Mouse (Mus musculus) embryo, embryonic 9.5 days (tissue): Measurements from ENCODE around the gene Slc17a8.
"Not testable (repeated sequence)": the region's sequence is repeated elsewhere in the genome, so short reads cannot be mapped to it uniquely, and the experiment has no call there.

Experiments used
- DNase-seq: peaks from one replicate; pipeline ENCODE4 v3.0.0-alpha.2; 2017; ENCODE audit errors: extremely low spot score

Slc17a8 gene

GRCm38 (mm10) chr10:89589877-89590276 lies 31.2 kb downstream of the Slc17a8 start:
- no peak for DNase-seq

GRCm38 (mm10) chr10:89588708-89589107 lies 32.3 kb downstream of the Slc17a8 start:
- no peak for DNase-seq

- no peak for DNase-seq
Measured at GRCm38 (mm10) chr10:89584709-89585108, 36.3 kb downstream of the Slc17a8 start.

GRCm38 (mm10) chr10:89578801-89579200 lies 42.3 kb downstream of the Slc17a8 start:
- no peak for DNase-seq

GRCm38 (mm10) chr10:89577666-89578065 lies 43.4 kb downstream of the Slc17a8 start:
- no peak for DNase-seq

- no peak for DNase-seq
Measured at GRCm38 (mm10) chr10:89573421-89573820, 47.6 kb downstream of the Slc17a8 start.

GRCm38 (mm10) chr10:89572946-89573345 lies 48.1 kb downstream of the Slc17a8 start:
- no peak for DNase-seq

GRCm38 (mm10) chr10:89567391-89567790 lies 53.7 kb downstream of the Slc17a8 start:
- no peak for DNase-seq

- no peak for DNase-seq
Measured at GRCm38 (mm10) chr10:89565301-89566022, 55.6 kb downstream of the Slc17a8 start.

GRCm38 (mm10) chr10:89562113-89562512 lies 58.9 kb downstream of the Slc17a8 start:
- no peak for DNase-seq

- no peak for DNase-seq
Measured at GRCm38 (mm10) chr10:89559351-89559750, 61.7 kb downstream of the Slc17a8 start.

GRCm38 (mm10) chr10:89554885-89555284 lies 66.2 kb downstream of the Slc17a8 start:
- not testable (repeated sequence) for DNase-seq

GRCm38 (mm10) chr10:89553855-89554254 lies 67.2 kb downstream of the Slc17a8 start:
- DNase-seq: not testable (repeated sequence)

- no peak for DNase-seq
Measured at GRCm38 (mm10) chr10:89553015-89553414, 68.0 kb downstream of the Slc17a8 start.

GRCm38 (mm10) chr10:89551657-89552056 lies 69.4 kb downstream of the Slc17a8 start:
- no peak for DNase-seq

GRCm38 (mm10) chr10:89548028-89548427 lies 73.0 kb downstream of the Slc17a8 start:
- DNase-seq: no peak

GRCm38 (mm10) chr10:89546989-89547388 lies 74.1 kb downstream of the Slc17a8 start:
- DNase-seq: no peak

GRCm38 (mm10) chr10:89543867-89544266 lies 77.2 kb downstream of the Slc17a8 start:
- no peak for DNase-seq

- no peak for DNase-seq
Measured at GRCm38 (mm10) chr10:89542321-89542720, 78.7 kb downstream of the Slc17a8 start.

GRCm38 (mm10) chr10:89532929-89533727 lies 87.9 kb downstream of the Slc17a8 start, which contains the start of gene Nr1h4:
Gene Nr1h4 (minus strand): TSS chr10:89533585.
- DNase-seq: no peak

GRCm38 (mm10) chr10:89532451-89532850 lies 88.6 kb downstream of the Slc17a8 start:
- DNase-seq: no peak

- DNase-seq: no peak
Measured at GRCm38 (mm10) chr10:89531976-89532375, 89.1 kb downstream of the Slc17a8 start.

- no peak for DNase-seq
Measured at GRCm38 (mm10) chr10:89531194-89531634, 89.8 kb downstream of the Slc17a8 start.
